Mouse (Mus musculus) limb, embryonic 14.5 days (tissue): ENCODE data around the gene Stau1. TPM values are rescaled to one million over a fixed set of nuclear protein-coding genes. Genes with fewer than 3 reads are reported as not detected.
"Not testable (repeated sequence)": the region's sequence is repeated elsewhere in the genome, so short reads cannot be mapped to it uniquely, and the experiment has no call there.

Experiments used
- ATAC-seq: fragments of 200-750 bp; cut with Nextera tagmentation; 2 replicates; pipeline ENCODE4 v1.8.0; 2017; ENCODE audit warnings: low read depth, moderate number of reproducible peaks, moderate TSS enrichment; ENCODE audit not compliant: low FRiP score
- DNase-seq: peaks from one replicate; pipeline ENCODE4 v3.0.0-alpha.2; 2015; ENCODE audit warnings: low spot score
- H3K27ac ChIP-seq: fragments of 300-500 bp; sonication (generic); replicated peaks from 2 replicates; pipeline ENCODE4 v1.5.1; 2014; ENCODE audit warnings: low read depth, mild to moderate bottlenecking, low read length, moderate library complexity, mixed read lengths
- H3K27me3 ChIP-seq: fragments of 300-500 bp; sonication (generic); 2 replicates; pipeline ENCODE4 v1.6.1; 2014; ENCODE audit warnings: low read length, mixed read lengths; ENCODE audit not compliant: control insufficient read depth, insufficient read depth
- H3K36me3 ChIP-seq: fragments of 300-500 bp; sonication (generic); 2 replicates; pipeline ENCODE4 v1.6.1; 2014; ENCODE audit warnings: mild to moderate bottlenecking, low read length, moderate library complexity, mixed read lengths; ENCODE audit not compliant: control insufficient read depth, insufficient read depth
- H3K4me1 ChIP-seq: fragments of 300-500 bp; sonication (generic); 2 replicates; pipeline ENCODE4 v1.6.1; 2014; ENCODE audit warnings: antibody characterized with exemption, low read length, mixed read lengths; ENCODE audit not compliant: control insufficient read depth, insufficient read depth
- H3K4me2 ChIP-seq: fragments of 300-500 bp; sonication (generic); replicated peaks from 2 replicates; pipeline ENCODE4 v1.6.1; 2014; ENCODE audit warnings: low read depth, mild to moderate bottlenecking, low read length, moderate library complexity; ENCODE audit not compliant: severe bottlenecking
- H3K4me3 ChIP-seq: fragments of 300-500 bp; sonication (generic); replicated peaks from 2 replicates; pipeline ENCODE4 v1.5.1; 2014; ENCODE audit warnings: low read length
- H3K9ac ChIP-seq: fragments of 300-500 bp; sonication (generic); 2 replicates; pipeline ENCODE4 v1.6.1; 2014; ENCODE audit warnings: mild to moderate bottlenecking, low read depth, low read length, moderate library complexity; ENCODE audit not compliant: severe bottlenecking
- H3K9me3 ChIP-seq: fragments of 300-500 bp; sonication (generic); 2 replicates; pipeline ENCODE4 v1.6.1; 2016; ENCODE audit warnings: low read length; ENCODE audit not compliant: control insufficient read depth
- POLR2A ChIP-seq: fragments of 200-500 bp; IDR thresholded peaks from 2 replicates; pipeline ENCODE4 v1.8.0; 2012; ENCODE audit warnings: inconsistent platforms, mild to moderate bottlenecking, moderate library complexity, borderline replicate concordance; ENCODE audit not compliant: insufficient read depth, insufficient read length; ENCODE audit errors: extremely low read depth
- WGBS: fragments of 180-500 bp; shearing (Covaris S2); extraction: QIAGEN DNeasy Blood & Tissue Kit; methylation state at CpG from one replicate; pipeline ENCODE4 v1.1.7; 2014; 5-methylcytosine and 5-hydroxymethylcytosine counted together
- polyA plus RNA-seq, 2 experiments: library from polyadenylated mRNA; depleted of rRNA in 1 of 2; stranded (reverse) in 1 of 2; unstranded in 1 of 2; fragments of >200 nt; fragmentation: Nextera tagmentation in 1 of 2; extraction: Ambion mirVana in 1 of 2; gene quantifications; 2 replicates each; pipeline versions ENCODE4 v1.2.1 to v1.2.3; 2012 to 2014

Stau1 gene
- polyA plus RNA-seq, 2 experiments, result 71.4 to 88.8 TPM

GRCm38 (mm10) chr2:167014702-167015381, 18.7 kb upstream of the Stau1 start, which contains the start of gene Ddx27:
TSS of gene Ddx27 (plus strand) at chr2:167015193.
- Histone ChIP-seq H3K9me3 (no peaks in the 10 kb centered on the region), H3K4me2 (peak within 1 kb of the TSS; percentile 92), H3K9ac (peak within 1 kb of the TSS; percentile 75), H3K4me3 (peak within 1 kb of the TSS; percentile 92), H3K36me3 (peaks cover 23% of the 10 kb centered on the region), H3K27ac (peak within 1 kb of the TSS; percentile 85), H3K27me3 (no peaks in the 10 kb centered on the region), H3K4me1 (peaks cover 10% of the 10 kb centered on the region)
- DNase-seq (peak; percentile 92), ATAC-seq (peak; percentile 90)
- TF ChIP-seq POLR2A, result 0 out of 2 replicates have a peak, but pooled peaks have one; percentile 27
- WGBS, result 1% methylated on average over 37 of the region's 37 CpGs

GRCm38 (mm10) chr2:167010546-167010945, 14.4 kb upstream of the Stau1 start:
- no peaks in the 10 kb centered on the region for H3K27me3 ChIP-seq
- TF ChIP-seq POLR2A, result no peak
- WGBS, result 89% methylated on average over 3 of the region's 3 CpGs

GRCm38 (mm10) chr2:167009483-167009882, 13.4 kb upstream of the Stau1 start:
- H3K27me3 ChIP-seq, result no peaks in the 10 kb centered on the region
- DNase-seq (no peak), ATAC-seq (no peak)
- 67% methylated on average over 4 of the region's 4 CpGs for WGBS
- H3K9ac ChIP-seq, result no peak overlapping the region
- no peak overlapping the region for H3K4me2 ChIP-seq
- H3K9me3 ChIP-seq, result no peaks in the 10 kb centered on the region
- H3K36me3 ChIP-seq, result no peaks in the 10 kb centered on the region
- H3K4me1 ChIP-seq, result no peaks in the 10 kb centered on the region
- H3K27ac ChIP-seq, result no peak overlapping the region
- TF ChIP-seq POLR2A, result no peak
- no peak overlapping the region for H3K4me3 ChIP-seq

More at GRCm38 (mm10) chr2:167010546-167010945, 14.4 kb upstream of the Stau1 start:
- peaks cover under 1% of the 10 kb centered on the region; the same call in 1 of the 2 replicates for H3K4me1 ChIP-seq
- H3K4me2 ChIP-seq, result no peak overlapping the region
- H3K27ac ChIP-seq, result no peak overlapping the region
- H3K36me3 ChIP-seq, result no peaks in the 10 kb centered on the region
- H3K9ac ChIP-seq, result no peak overlapping the region
- H3K9me3 ChIP-seq, result no peaks in the 10 kb centered on the region
- ATAC-seq (no peak), DNase-seq (no peak)
- no peak overlapping the region for H3K4me3 ChIP-seq

GRCm38 (mm10) chr2:167007565-167007964, 11.5 kb upstream of the Stau1 start:
- not testable (repeated sequence) for H3K4me3 ChIP-seq, H3K9me3 ChIP-seq, ATAC-seq, H3K36me3 ChIP-seq, DNase-seq, H3K4me2 ChIP-seq, H3K4me1 ChIP-seq, H3K27me3 ChIP-seq, H3K9ac ChIP-seq, H3K27ac ChIP-seq
- WGBS, result 82% methylated on average over 4 of the region's 4 CpGs

- Histone ChIP-seq H3K9me3 (no peaks in the 10 kb centered on the region), H3K36me3 (no peaks in the 10 kb centered on the region), H3K4me3 (no peak overlapping the region), H3K4me2 (no peak overlapping the region), H3K9ac (no peak overlapping the region), H3K4me1 (no peaks in the 10 kb centered on the region), H3K27ac (no peak overlapping the region), H3K27me3 (no peaks in the 10 kb centered on the region)
- ATAC-seq (no peak), DNase-seq (no peak)
- 66% methylated on average over 13 of the region's 13 CpGs for WGBS
- no peak for TF ChIP-seq POLR2A
Observed at GRCm38 (mm10) chr2:167007001-167007491, 10.9 kb upstream of the Stau1 start.
